Mouse (Mus musculus): Measurements from ENCODE around the gene Cish. TPM values are rescaled to one million over a fixed set of nuclear protein-coding genes. Genes with fewer than 3 reads are reported as not detected.
"Not testable (repeated sequence)": the region's sequence is repeated elsewhere in the genome, so short reads cannot be mapped to it uniquely, and the experiment has no call there.

Gene Cish
- total RNA-seq, 2 experiments from 2014 or later = 17.2 to 23.8 TPM

DNA sequence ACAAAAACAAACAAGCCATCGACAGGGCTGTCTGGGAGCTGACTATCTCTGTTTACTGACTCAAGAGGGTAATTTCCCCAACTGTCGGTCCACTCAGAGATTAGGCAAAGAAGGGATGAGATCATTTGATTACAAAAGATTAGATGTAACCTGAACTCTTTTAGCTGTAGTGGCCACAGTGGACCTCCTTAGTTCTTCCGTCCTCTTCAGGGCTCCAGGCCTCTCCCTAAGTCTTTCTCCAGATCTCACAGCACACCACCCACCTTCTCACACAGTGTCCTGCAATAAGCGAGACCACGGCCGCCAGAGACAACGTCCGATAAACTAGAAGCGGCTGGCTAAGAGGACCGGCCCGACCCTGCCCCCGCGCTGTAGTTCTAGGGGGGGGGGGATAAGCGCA, 215 bp downstream of the Cish start:
- intact Hi-C loops (cut with DNase I; ENCODE audit: low total_unique reads) = no loop called here
- no peak for DNase-seq

GRCm38 (mm10) chr9:107296501-107296965, 707 bp downstream of the Cish start:
- peak; percentile 90 for DNase-seq
- intact Hi-C loops (cut with DNase I; ENCODE audit: low total_unique reads) = no loop called here

DNA sequence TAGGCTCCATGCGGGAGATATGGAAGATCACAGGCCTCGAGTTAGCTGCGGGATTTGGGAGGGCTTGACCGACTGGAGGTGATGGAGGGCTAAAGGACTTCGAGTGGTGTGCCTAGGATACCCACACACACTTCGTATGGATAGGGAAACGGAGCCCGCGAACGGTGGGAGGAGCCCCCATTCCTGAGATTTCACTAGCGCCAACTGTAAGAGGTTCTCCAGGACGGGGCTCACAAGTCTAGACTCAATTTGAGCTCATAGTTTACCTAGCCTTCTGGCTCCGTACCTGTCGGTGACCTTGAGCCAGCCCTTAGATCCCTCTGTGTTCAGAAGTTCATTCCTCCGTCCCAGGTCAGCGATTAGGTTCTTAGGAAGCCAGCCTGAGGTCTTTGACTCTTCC, 1.2 kb downstream of the Cish start:
- no peak for DNase-seq
- intact Hi-C loops (cut with DNase I; ENCODE audit: low total_unique reads) = no loop called here

GRCm38 (mm10) chr9:107297658-107298057, 1.8 kb downstream of the Cish start:
- no peak for DNase-seq
- intact Hi-C loops (cut with DNase I; ENCODE audit: low total_unique reads) = no loop called here

DNA sequence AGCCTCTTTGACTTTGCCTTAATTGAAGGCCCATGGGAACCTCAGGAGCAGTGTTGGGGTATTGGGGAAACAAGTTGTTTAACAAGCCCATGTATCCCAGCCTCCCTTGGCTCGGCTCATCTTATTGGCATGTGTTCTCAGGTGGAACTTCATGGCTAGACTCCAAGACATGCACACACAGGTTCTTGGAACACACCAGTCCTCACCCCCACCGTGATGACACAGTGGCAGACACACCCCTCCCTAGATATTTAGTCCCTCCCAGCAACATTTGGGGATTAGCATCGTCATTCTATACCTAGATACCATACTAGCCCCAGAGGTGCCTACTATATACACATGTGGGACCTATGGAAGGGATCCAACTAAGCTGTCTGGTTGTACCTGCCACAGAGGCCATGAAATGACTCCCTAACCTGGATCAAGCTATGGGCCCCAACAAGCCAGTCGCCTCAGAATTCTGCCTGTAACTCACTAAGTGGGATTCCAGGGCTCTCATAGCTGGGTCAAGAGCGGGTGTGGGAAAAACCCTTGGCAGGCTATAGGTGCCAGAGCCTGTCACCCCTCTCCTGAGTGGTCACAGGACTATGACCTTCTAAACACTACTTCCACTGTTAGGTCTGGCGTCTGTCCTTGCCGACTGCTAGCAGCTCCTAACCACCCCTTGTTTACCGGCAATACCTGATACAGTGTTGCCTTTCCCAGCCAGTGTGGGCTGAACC, 2.4 kb downstream of the Cish start:
- intact Hi-C loops (cut with DNase I; ENCODE audit: low total_unique reads) = no loop called here
- DNase-seq = no peak

DNA sequence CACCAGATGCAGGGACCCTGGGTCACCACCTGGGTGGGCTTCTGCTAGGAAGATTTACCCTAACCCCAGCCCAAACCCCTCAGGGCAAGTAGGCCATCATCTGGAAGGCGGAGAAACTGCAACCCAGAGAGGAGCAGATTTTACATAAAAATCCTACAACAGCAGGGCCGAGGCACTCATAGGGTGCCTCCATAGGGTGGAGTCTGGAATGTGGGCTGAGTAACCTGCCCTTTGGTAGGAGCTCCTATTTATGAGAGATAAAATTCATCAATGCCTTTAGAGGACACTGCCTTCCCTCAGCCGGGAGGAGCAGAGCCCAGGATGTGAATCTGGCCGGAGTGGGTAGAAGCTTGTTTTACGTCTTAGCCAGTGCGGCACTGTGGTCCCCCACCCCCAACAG, 3.0 kb downstream of the Cish start:
- no peak for DNase-seq
- intact Hi-C loops (cut with DNase I; ENCODE audit: low total_unique reads) = no loop called here

- intact Hi-C loops (cut with DNase I; ENCODE audit: low total_unique reads) = no loop called here
- DNase-seq = no peak
These were observed 4.0 kb downstream of the Cish start for GRCm38 (mm10) chr9:107299783-107300182.

DNA sequence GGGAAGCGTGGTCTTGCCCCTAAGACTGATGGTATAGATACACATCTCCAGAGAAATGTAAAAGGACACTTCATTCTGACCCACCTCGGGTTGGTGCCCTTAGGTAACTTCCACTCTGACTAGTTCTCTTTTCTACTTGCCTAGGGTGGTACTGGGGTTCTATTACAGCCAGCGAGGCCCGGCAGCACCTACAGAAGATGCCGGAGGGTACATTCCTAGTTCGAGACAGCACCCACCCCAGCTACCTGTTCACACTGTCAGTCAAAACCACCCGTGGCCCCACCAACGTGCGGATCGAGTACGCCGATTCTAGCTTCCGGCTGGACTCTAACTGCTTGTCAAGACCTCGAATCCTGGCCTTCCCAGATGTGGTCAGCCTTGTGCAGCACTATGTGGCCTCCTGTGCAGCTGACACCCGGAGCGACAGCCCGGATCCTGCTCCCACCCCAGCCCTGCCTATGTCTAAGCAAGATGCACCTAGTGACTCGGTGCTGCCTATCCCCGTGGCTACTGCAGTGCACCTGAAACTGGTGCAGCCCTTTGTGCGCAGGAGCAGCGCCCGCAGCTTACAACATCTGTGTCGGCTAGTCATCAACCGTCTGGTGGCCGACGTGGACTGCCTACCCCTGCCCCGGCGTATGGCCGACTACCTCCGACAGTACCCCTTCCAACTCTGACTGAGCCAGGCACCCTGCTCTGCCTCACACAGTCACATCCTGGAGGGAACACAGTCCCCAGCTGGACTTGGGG, 4.6 kb downstream of the Cish start:
- intact Hi-C loops (cut with DNase I; ENCODE audit: low total_unique reads) = no loop called here
- DNase-seq = no peak

GRCm38 (mm10) chr9:107301554-107302331, 5.9 kb downstream of the Cish start:
- DNase-seq = no peak
- intact Hi-C loops (cut with DNase I; ENCODE audit: low total_unique reads) = no loop called here

- intact Hi-C loops (cut with DNase I; ENCODE audit: low total_unique reads) = no loop called here
- DNase-seq = no peak
These were observed 6.8 kb downstream of the Cish start for GRCm38 (mm10) chr9:107302592-107302991.

DNA sequence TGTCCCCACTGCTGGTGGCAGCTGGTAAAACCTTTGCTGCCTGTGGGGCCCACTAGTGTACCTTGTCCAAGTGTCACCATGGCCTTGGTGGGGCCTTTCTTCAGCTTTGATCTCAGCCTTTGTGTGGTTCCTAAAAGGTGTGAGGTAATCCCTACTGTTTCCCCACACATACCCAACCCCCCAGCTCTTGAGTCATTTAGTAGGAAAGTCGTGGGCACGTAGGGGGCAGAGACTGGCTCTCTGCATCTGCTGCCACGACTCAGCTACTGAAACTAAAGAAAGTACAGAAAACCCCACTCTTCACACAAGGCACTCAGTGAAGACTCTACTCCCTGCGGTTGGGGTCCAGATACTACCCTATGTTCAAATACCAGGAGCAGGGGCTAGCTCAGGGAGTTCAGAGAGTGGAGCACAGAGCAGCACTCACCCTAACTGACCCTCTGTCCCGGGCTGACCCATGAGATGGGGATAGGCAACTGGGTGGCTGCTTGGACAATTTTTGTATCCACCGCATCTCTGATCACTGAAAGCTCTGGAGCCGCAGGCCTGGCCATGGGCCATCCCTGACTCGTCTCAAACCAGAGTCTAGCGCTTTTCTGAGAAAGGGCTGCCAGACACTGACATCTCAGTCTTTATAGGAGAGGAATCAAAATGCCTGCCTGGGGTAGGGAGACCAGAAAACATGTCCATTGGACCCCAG, 7.4 kb downstream of the Cish start:
- no peak for DNase-seq
- intact Hi-C loops (cut with DNase I; ENCODE audit: low total_unique reads) = no loop called here

DNA sequence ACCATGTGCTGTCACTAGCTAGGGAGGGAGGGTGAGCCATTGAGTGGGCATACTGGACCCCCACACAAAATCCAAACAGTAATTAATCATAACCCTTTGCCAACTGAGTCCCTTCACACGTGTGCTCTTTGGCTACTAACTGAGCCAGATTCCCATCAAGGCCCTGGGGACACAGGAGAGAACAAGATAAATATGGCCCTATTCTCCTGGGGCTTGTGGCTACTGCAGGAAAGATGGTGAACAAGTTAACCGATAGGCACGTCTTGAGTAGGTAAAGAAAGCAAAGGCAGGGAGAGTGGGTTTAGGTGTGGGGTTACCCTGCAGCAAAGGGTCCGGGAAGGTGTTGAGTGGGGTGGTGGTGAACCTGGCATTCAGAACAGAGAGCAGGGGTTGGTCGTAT, 8.1 kb downstream of the Cish start:
- intact Hi-C loops (cut with DNase I; ENCODE audit: low total_unique reads) = no loop called here
- no peak for DNase-seq

DNA sequence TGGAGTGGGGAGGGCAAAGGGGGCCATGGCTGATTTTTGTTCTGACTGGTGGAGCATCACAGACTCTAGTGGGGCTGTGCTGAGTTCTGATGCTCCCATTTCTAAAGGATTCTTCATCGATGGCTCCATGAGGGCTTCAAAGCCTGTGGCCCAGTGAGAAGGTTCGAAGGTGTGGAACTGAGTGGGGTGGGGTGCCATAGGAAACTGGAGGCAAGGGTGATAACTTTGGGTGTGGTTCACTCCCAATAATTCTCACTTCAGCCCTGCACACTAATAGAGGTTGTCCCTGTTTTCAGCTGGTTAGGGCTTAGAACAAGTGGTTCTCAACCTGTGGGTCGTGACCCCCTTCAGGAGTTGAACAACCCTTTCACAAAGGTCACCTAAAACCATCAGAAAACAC, 8.6 kb downstream of the Cish start:
- intact Hi-C loops (cut with DNase I; ENCODE audit: low total_unique reads) = no loop called here
- no peak for DNase-seq

- intact Hi-C loops (cut with DNase I; ENCODE audit: low total_unique reads) = no loop called here
- no peak for DNase-seq
These were observed 9.2 kb downstream of the Cish start for GRCm38 (mm10) chr9:107305012-107305411.

- DNase-seq = peak; percentile 59
These were observed 10.0 kb downstream of the Cish start for GRCm38 (mm10) chr9:107305601-107306542.

GRCm38 (mm10) chr9:107306673-107307072, 10.8 kb downstream of the Cish start:
- intact Hi-C loops (cut with DNase I; ENCODE audit: low total_unique reads); DNase-seq: not testable (repeated sequence)

More at GRCm38 (mm10) chr9:107305601-107306542, 10.0 kb downstream of the Cish start:
- intact Hi-C loops (cut with DNase I; ENCODE audit: low total_unique reads) = no loop called here

GRCm38 (mm10) chr9:107307099-107307872, 11.5 kb downstream of the Cish start:
- intact Hi-C loops (cut with DNase I; ENCODE audit: low total_unique reads) = no loop called here
- no peak for DNase-seq

DNA sequence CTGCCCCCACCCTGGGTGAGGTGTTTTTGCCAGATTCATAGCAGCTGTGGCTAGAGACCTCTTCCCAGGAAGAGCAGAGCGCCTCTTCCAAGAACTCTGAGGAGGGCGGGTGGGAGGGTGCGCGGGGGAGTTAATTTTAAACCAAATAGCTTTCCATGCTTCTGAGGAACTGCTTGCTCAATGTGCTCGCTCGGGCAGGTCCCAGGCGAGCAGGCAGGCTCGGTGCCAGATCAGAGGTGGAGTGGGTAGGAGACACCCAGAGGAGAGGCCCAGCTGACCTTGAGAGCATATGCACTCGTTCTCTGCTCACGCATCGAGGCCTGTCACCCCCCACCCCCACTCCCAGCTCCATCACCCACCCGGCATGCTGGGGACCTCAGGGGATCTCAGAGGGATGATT, 12.1 kb downstream of the Cish start:
- intact Hi-C loops (cut with DNase I; ENCODE audit: low total_unique reads) = no loop called here
- DNase-seq = peak; percentile 91

All from gastrocnemius, postnatal 14 days (tissue).